Mouse (Mus musculus) neural tube, embryonic 15.5 days (tissue): Measurements from ENCODE around the gene Npdc1. TPM values are rescaled to one million over a fixed set of nuclear protein-coding genes. Genes with fewer than 3 reads are reported as not detected.
A peak's percentile ranks its signal among the peaks of the same experiment; 100 is the strongest.

Experiments
- ATAC-seq: fragments of 200-750 bp; cut with Nextera tagmentation; 2 replicates; pipeline ENCODE4 v1.8.0; 2017; ENCODE audit warnings: mild to moderate bottlenecking, moderate TSS enrichment, moderate library complexity; ENCODE audit not compliant: low FRiP score
- H3K27ac ChIP-seq: fragments of 300-500 bp; sonication (generic); replicated peaks from 2 replicates; pipeline ENCODE4 v1.5.1; 2015; ENCODE audit warnings: mild to moderate bottlenecking, inconsistent platforms
- H3K27me3 ChIP-seq: fragments of 300-500 bp; sonication (generic); replicated peaks from 2 replicates; pipeline ENCODE4 v1.6.1; 2015; ENCODE audit warnings: inconsistent platforms
- H3K36me3 ChIP-seq: fragments of 300-500 bp; sonication (generic); 2 replicates; pipeline ENCODE4 v1.6.1; 2015; ENCODE audit warnings: inconsistent platforms
- H3K4me1 ChIP-seq: fragments of 300-500 bp; sonication (generic); 2 replicates; pipeline ENCODE4 v1.6.1; 2015; ENCODE audit warnings: inconsistent platforms
- H3K4me2 ChIP-seq: fragments of 300-500 bp; sonication (generic); 2 replicates; pipeline ENCODE4 v1.6.1; 2015; ENCODE audit warnings: inconsistent platforms, mild to moderate bottlenecking, moderate library complexity
- H3K4me3 ChIP-seq: fragments of 300-500 bp; sonication (generic); replicated peaks from 2 replicates; pipeline ENCODE4 v1.5.1; 2015; ENCODE audit warnings: mild to moderate bottlenecking, inconsistent platforms
- H3K9ac ChIP-seq: fragments of 300-500 bp; sonication (generic); replicated peaks from 2 replicates; pipeline ENCODE4 v1.6.1; 2015; ENCODE audit warnings: mild to moderate bottlenecking, inconsistent platforms
- H3K9me3 ChIP-seq: fragments of 300-500 bp; sonication (generic); replicated peaks from 2 replicates; pipeline ENCODE4 v1.6.1; 2016; ENCODE audit warnings: inconsistent platforms
- WGBS: fragments of 180-500 bp; shearing (Covaris S2); methylation state at CpG from one replicate; pipeline ENCODE4 v1.1.7; 2015; ENCODE audit warnings: mixed read lengths; 5-methylcytosine and 5-hydroxymethylcytosine counted together
- microRNA-seq: library from miRNA; unstranded; fragments of <30 nt; microRNA quantifications from one replicate; pipeline ENCODE4, GENCODE M21; 2017
- polyA plus RNA-seq: library from polyadenylated mRNA; unstranded; fragments of >200 nt; fragmentation: Nextera tagmentation; extraction: Ambion mirVana; gene quantifications from 2 replicates; pipeline ENCODE4 v1.2.1, GENCODE M21; 2015

The Npdc1 gene
- polyA plus RNA-seq, 1 experiment from 2014 or later = 483 TPM

DNA sequence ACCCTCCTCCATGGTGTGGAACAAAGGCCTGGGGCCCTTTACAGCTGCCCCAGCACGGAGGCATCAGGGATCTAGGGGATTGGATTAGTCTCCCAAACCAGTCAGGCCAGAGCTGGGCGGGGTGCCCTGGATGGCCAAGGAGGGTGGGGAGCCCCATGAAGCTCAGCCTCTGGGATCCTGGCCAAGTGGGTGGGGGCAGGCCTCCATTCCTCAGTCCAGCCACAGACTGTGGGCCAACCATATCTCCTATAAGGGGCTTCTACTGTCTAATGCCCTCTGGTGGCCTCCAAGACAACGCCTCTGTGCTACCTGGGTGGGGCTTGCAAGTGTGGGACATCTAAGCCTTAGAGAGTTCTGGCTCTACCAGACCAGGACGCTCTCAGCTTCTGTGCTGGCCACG, 59.8 kb downstream of the Npdc1 start:
- WGBS = 80% methylated on average over 5 of the region's 5 CpGs
- Histone ChIP-seq H3K4me2 (peak overlapping the region; percentile 90), H3K27ac (no peak overlapping the region), H3K9ac (0 out of 2 replicates have a peak overlapping the region, but pooled peaks have one; percentile 78), H3K36me3 (peaks cover 13% of the 10 kb centered on the region), H3K9me3 (no peaks in the 10 kb centered on the region), H3K27me3 (no peaks in the 10 kb centered on the region), H3K4me3 (no peak overlapping the region; the same call in 1 of the 2 replicates), H3K4me1 (peaks cover 26% of the 10 kb centered on the region)
- ATAC-seq = no peak

Small RNA genes within 50 kb of the gene (microRNA-seq; reads per million reads assigned to microRNA genes)
- not detected for gene Mir3087

Other genes with a start within 250 kb of the Npdc1 start
- 15.0 and 16.8 TPM in 2 replicates for gene Nrarp, start 218.6 kb upstream of the Npdc1 start, polyA plus RNA-seq
- gene Tor4a, start 202.5 kb upstream of the Npdc1 start, polyA plus RNA-seq = 1.6 and 5.9 TPM in 2 replicates
- gene Nelfb, start 187.9 kb upstream of the Npdc1 start, polyA plus RNA-seq = 101 and 105 TPM in 2 replicates
- not detected in 2 replicates for gene Stpg3, start 184.7 kb upstream of the Npdc1 start, polyA plus RNA-seq
- not detected in 2 replicates for gene Fam166a, start 180.6 kb upstream of the Npdc1 start, polyA plus RNA-seq
- gene Tubb4b, start 174.6 kb upstream of the Npdc1 start, polyA plus RNA-seq = 462 and 502 TPM in 2 replicates
- gene Slc34a3, start 165.0 kb upstream of the Npdc1 start, polyA plus RNA-seq = not detected in 2 replicates
- gene Rnf224, start 162.6 kb upstream of the Npdc1 start, polyA plus RNA-seq = not detected in 2 replicates
- 158 and 190 TPM in 2 replicates for gene Rnf208, start 157.1 kb upstream of the Npdc1 start, polyA plus RNA-seq
- 0.36 and 0.47 TPM in 2 replicates for gene Cysrt1, start 156.9 kb upstream of the Npdc1 start, polyA plus RNA-seq
- 4.3 and 4.6 TPM in 2 replicates for gene AL732309.1, start 152.5 kb upstream of the Npdc1 start, polyA plus RNA-seq
- gene Tmem203, start 143.9 kb upstream of the Npdc1 start, polyA plus RNA-seq = 17.5 and 17.7 TPM in 2 replicates
- gene Tprn, start 136.7 kb upstream of the Npdc1 start, polyA plus RNA-seq = 14.8 and 16.3 TPM in 2 replicates
- gene Ssna1, start 126.9 kb upstream of the Npdc1 start, polyA plus RNA-seq = 177 and 183 TPM in 2 replicates
- 125 and 129 TPM in 2 replicates for gene Anapc2, start 126.9 kb upstream of the Npdc1 start, polyA plus RNA-seq
- gene Tmem210, start 111.2 kb upstream of the Npdc1 start, polyA plus RNA-seq = not detected in 2 replicates
- 0.22 and 0.26 TPM in 2 replicates for gene Lrrc26, start 109.4 kb upstream of the Npdc1 start, polyA plus RNA-seq
- gene Grin1, start 80.2 kb upstream of the Npdc1 start, polyA plus RNA-seq = 58.0 and 68.4 TPM in 2 replicates
- 43.5 and 46.6 TPM in 2 replicates for gene Man1b1, start 67.0 kb upstream of the Npdc1 start, polyA plus RNA-seq
- gene Dpp7, start 43.0 kb upstream of the Npdc1 start, polyA plus RNA-seq = 24.2 and 27.3 TPM in 2 replicates
- gene Uap1l1, start 33.7 kb upstream of the Npdc1 start, polyA plus RNA-seq = 8.5 and 14.0 TPM in 2 replicates
- gene Sapcd2, start 27.0 kb upstream of the Npdc1 start, polyA plus RNA-seq = 10.6 and 16.3 TPM in 2 replicates
- gene Entpd2, start 3.5 kb upstream of the Npdc1 start, polyA plus RNA-seq = 9.6 TPM in 2 replicates
- gene Fut7, start 23.9 kb downstream of the Npdc1 start, polyA plus RNA-seq = 0.13 and 0.38 TPM in 2 replicates
- gene Abca2, start 29.4 kb downstream of the Npdc1 start, polyA plus RNA-seq = 11.2 and 13.4 TPM in 2 replicates
- 1.8 and 2.0 TPM in 2 replicates for gene Clic3, start 57.5 kb downstream of the Npdc1 start, polyA plus RNA-seq
- 100 and 120 TPM in 2 replicates for gene Paxx, start 61.7 kb downstream of the Npdc1 start, polyA plus RNA-seq
- gene Ptgds, start 70.7 kb downstream of the Npdc1 start, polyA plus RNA-seq = 40.1 and 116 TPM in 2 replicates
- gene Lcn12, start 94.6 kb downstream of the Npdc1 start, polyA plus RNA-seq = not detected in 2 replicates
- gene Fbxw5, start 101.4 kb downstream of the Npdc1 start, polyA plus RNA-seq = 128 and 134 TPM in 2 replicates
- gene C8g, start 102.4 kb downstream of the Npdc1 start, polyA plus RNA-seq = 6.3 and 6.4 TPM in 2 replicates
- 15.4 and 21.1 TPM in 2 replicates for gene Traf2, start 147.6 kb downstream of the Npdc1 start, polyA plus RNA-seq
- 400 and 433 TPM in 2 replicates for gene Edf1, start 158.5 kb downstream of the Npdc1 start, polyA plus RNA-seq
- 2.3 and 33.0 TPM in 2 replicates for gene Mamdc4, start 175.5 kb downstream of the Npdc1 start, polyA plus RNA-seq
- gene Phpt1, start 175.9 kb downstream of the Npdc1 start, polyA plus RNA-seq = 159 and 181 TPM in 2 replicates
- 14.5 and 18.9 TPM in 2 replicates for gene Ajm1, start 182.4 kb downstream of the Npdc1 start, polyA plus RNA-seq
- gene Rabl6, start 209.2 kb downstream of the Npdc1 start, polyA plus RNA-seq = 66.8 and 69.6 TPM in 2 replicates
- 0.23 and 0.27 TPM in 2 replicates for gene Ccdc183, start 218.3 kb downstream of the Npdc1 start, polyA plus RNA-seq
- 53.4 and 56.6 TPM in 2 replicates for gene Tmem141, start 222.7 kb downstream of the Npdc1 start, polyA plus RNA-seq
- 2.7 and 3.8 TPM in 2 replicates for gene Fcna, start 228.7 kb downstream of the Npdc1 start, polyA plus RNA-seq